8 mouse cellular contexts compared by ENCODE assay signal in the genomic region with DNA sequence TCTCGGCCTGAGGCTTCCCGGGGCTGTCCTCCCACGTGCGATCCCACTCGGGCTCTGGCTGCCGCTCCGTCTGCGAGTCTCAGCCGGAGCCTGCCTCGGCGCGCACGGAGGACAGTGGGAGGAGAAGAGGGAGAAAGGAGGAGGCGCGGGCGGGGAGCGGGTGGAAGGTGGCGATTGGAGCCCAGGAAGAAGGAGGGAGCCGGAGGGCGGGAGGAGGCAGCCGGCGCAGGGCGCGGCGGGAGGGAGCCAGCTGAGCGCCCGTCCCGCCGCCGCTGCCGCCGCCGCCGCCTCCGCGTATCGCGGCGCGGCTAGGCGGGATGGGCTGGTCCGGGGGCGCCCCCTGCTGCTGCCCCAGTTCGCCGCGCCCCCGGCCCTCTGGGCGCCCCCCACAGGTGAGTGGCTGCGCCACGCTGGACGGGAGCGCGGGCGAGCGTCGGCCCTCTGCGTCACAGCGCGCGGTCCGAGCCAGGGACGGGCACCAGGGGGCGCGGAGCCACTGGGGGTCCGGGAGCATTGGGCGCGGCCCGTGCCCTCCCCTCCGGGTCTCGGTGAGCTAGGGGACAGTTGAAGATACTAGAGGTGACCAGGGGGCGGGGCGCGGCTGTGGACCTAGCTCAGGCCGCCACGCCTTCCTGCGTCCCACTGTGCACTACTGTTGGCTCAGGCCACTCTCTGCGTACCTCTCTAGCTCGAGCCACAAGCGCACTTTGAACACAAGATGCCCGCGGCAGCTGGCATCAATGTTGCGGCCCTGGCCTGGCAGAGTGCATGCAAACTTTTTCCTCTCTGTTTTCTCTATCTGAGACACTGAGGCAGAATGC. TPM values are rescaled to one million over a fixed set of nuclear protein-coding genes. Genes with fewer than 3 reads are reported as not detected.
DNase-seq lines count a peak whose midpoint lies in the region; ATAC-seq and TF ChIP-seq lines count a peak whose summit lies in the region.

A gene (plus strand): TSS at position 253 of the 821 bp plus-strand sequence.

- H3K27me3 ChIP-seq in forebrain, embryonic 10.5 days (ENCODE audit: poor library complexity, severe bottlenecking) = peaks cover 64% of the 10 kb centered on the region
- no peaks in the 10 kb centered on the region for H3K27me3 ChIP-seq in heart, embryonic 16.5 days (ENCODE audit: control insufficient read depth, insufficient read depth, low read length)
- peaks cover 22% of the 10 kb centered on the region for H3K27me3 ChIP-seq in neural tube, embryonic 15.5 days (replicated peaks)
- H3K27me3 ChIP-seq in thymus, adult 2 months (ENCODE audit: control insufficient read depth, insufficient read depth, low read length) = no peaks in the 10 kb centered on the region

- H3K4me1 ChIP-seq in forebrain, embryonic 10.5 days = peaks cover 83% of the 10 kb centered on the region
- peaks cover 65% of the 10 kb centered on the region for H3K4me1 ChIP-seq in heart, embryonic 16.5 days (ENCODE audit: control insufficient read depth, insufficient read depth, low read length)
- H3K4me1 ChIP-seq in neural tube, embryonic 15.5 days = peaks cover 71% of the 10 kb centered on the region
- H3K4me1 ChIP-seq in thymus, adult 2 months (replicated peaks; ENCODE audit: control insufficient read depth, insufficient read depth, low read length) = peaks cover 9% of the 10 kb centered on the region

- under 1% methylated on average over 79 of the region's 82 CpGs for WGBS in forebrain, embryonic 10.5 days
- under 1% methylated on average over 47 of the region's 82 CpGs for WGBS in heart, embryonic 16.5 days
- 1% methylated on average over 50 of the region's 82 CpGs for WGBS in neural tube, embryonic 15.5 days
- 2% methylated on average over 52 of the region's 82 CpGs for WGBS in thymus, adult 2 months

- H3K27ac ChIP-seq in forebrain, embryonic 10.5 days = peak within 1 kb of the TSS; percentile 88
- H3K27ac ChIP-seq in heart, embryonic 16.5 days (ENCODE audit: low read length) = peak within 1 kb of the TSS; percentile 98
- H3K27ac ChIP-seq in neural tube, embryonic 15.5 days (replicated peaks) = peak within 1 kb of the TSS; percentile 81
- no peak within 1 kb of the TSS for H3K27ac ChIP-seq in thymus, adult 2 months (ENCODE audit: control insufficient read depth, insufficient read depth, low read length)

- DNase-seq in CD8-positive naive resting alpha-beta T cell, adult 2 months (ENCODE audit: low read depth in 2 of 2, low spot score in 2 of 2) = peak; percentile 25 to 37
- DNase-seq in brain, adult 2 months (ENCODE audit: low read depth, low spot score) = peak; percentile 83
- peak; percentile 72 for DNase-seq in forebrain, embryonic 10.5 days (ENCODE audit: extremely low spot score, low spot score)
- DNase-seq in kidney, postnatal 36 days = peak; percentile 94 to 95
- peak; percentile 91 to 93 for DNase-seq in lung, adult 18-20 months
- peak; percentile 71 for DNase-seq in thymus, adult 2 months

- TF ChIP-seq CTCF in thymus, adult 2 months (IDR thresholded peaks at IDR 0.05; ENCODE audit: borderline replicate concordance, control insufficient read depth, extremely low read depth, insufficient read depth, low read length, poor library complexity) = peak; percentile 94

- no peak for TF ChIP-seq POLR2A in thymus, adult 2 months (IDR thresholded peaks at IDR 0.05; ENCODE audit: control insufficient read depth, extremely low read depth, insufficient read depth, low read length, poor library complexity)

- no peaks in the 10 kb centered on the region for H3K9me3 ChIP-seq in forebrain, embryonic 10.5 days
- H3K9me3 ChIP-seq in heart, embryonic 16.5 days (replicated peaks; ENCODE audit: control insufficient read depth, low read length) = no peaks in the 10 kb centered on the region
- no peaks in the 10 kb centered on the region for H3K9me3 ChIP-seq in neural tube, embryonic 15.5 days (replicated peaks)

- H3K4me3 ChIP-seq in forebrain, embryonic 10.5 days = peak within 1 kb of the TSS; percentile 62
- H3K4me3 ChIP-seq in heart, embryonic 16.5 days (ENCODE audit: low read length) = peak within 1 kb of the TSS; percentile 73
- peak within 1 kb of the TSS; percentile 51 for H3K4me3 ChIP-seq in neural tube, embryonic 15.5 days (replicated peaks)
- peak within 1 kb of the TSS; percentile 53 for H3K4me3 ChIP-seq in thymus, adult 2 months (ENCODE audit: control insufficient read depth, insufficient read depth, low read length)

- H3K36me3 ChIP-seq in forebrain, embryonic 10.5 days (replicated peaks) = peaks cover 34% of the 10 kb centered on the region
- peaks cover 11% of the 10 kb centered on the region for H3K36me3 ChIP-seq in heart, embryonic 16.5 days (ENCODE audit: control insufficient read depth, insufficient read depth)
- peaks cover 19% of the 10 kb centered on the region for H3K36me3 ChIP-seq in neural tube, embryonic 15.5 days
- H3K36me3 ChIP-seq in thymus, adult 2 months (ENCODE audit: control insufficient read depth, insufficient read depth, low read length) = peaks cover 14% of the 10 kb centered on the region

- H3K9ac ChIP-seq in heart, embryonic 16.5 days (ENCODE audit: low read length) = peak within 1 kb of the TSS; percentile 88
- H3K9ac ChIP-seq in neural tube, embryonic 15.5 days (replicated peaks) = peak within 1 kb of the TSS; percentile 53

- H3K4me2 ChIP-seq in heart, embryonic 16.5 days (ENCODE audit: low read depth, low read length) = peak within 1 kb of the TSS; percentile 97
- H3K4me2 ChIP-seq in neural tube, embryonic 15.5 days = peak within 1 kb of the TSS; percentile 86

- ATAC-seq in heart, embryonic 16.5 days (replicated peaks; ENCODE audit: extremely low read depth, insufficient read depth, low FRiP score) = peak; percentile 53
- ATAC-seq in neural tube, embryonic 15.5 days (ENCODE audit: low FRiP score) = peak; percentile 53

RNA-seq across cellular contexts. Expression of the gene that starts here (rescaled TPM):
- polyA plus RNA-seq in forebrain, embryonic 10.5 days (2016; fragmentation: Nextera tagmentation; extraction: Ambion mirVana) = 11.1 and 13.1 TPM in 2 replicates
- polyA plus RNA-seq in heart, embryonic 16.5 days (2015; fragmentation: Nextera tagmentation; extraction: Ambion mirVana) = 33.2 and 35.1 TPM in 2 replicates
- polyA plus RNA-seq in neural tube, embryonic 15.5 days (2015; fragmentation: Nextera tagmentation; extraction: Ambion mirVana) = 9.8 and 13.7 TPM in 2 replicates
- 15.9 and 26.4 TPM in 2 replicates for polyA plus RNA-seq in thymus, adult 2 months (2012; rRNA removed)

Comparison
In these comparisons a context has a peak if more than half of its experiments do, and no peak if none do; other contexts are left out.
1. DNase-seq: peak in every context shown above with its lines; median percentile 94 in kidney, postnatal 36 days; 92 in lung, adult 18-20 months; 83 in brain, adult 2 months; 72 in forebrain, embryonic 10.5 days; 71 in thymus, adult 2 months; 31 in CD8-positive naive resting alpha-beta T cell, adult 2 months.